Mouse (Mus musculus) c-Kit-negative CD71-positive TER-119-positive erythroid progenitor cells, embryonic 14.5 days (primary cell): ENCODE data around the gene Cdan1.
"Not testable (repeated sequence)": the region's sequence is repeated elsewhere in the genome, so short reads cannot be mapped to it uniquely, and the experiment has no call there.

Experiments used
- DNase-seq: peaks from one replicate; pipeline ENCODE4 v3.0.0-alpha.2; 2013; ENCODE audit warnings: low read depth, low spot score

Cdan1 gene

DNA sequence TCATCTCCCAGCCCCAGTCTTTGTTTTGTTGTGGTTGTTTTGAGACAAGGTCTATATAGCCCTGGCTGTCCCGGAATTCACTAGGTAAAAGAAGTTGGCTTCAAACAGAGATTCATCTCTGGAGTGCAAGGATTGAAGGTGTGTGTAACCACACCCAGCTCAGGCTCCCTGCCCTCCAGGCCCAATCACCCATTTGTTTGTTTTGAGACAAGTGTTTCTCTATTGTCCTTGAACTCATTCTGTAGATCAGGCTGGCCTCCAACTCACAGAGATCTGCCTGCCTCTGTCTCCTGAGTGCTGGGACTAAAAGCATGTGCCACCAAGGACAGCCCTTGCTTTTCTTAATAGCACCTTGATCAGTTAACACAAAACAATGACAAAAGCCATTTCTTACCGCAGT, 101.9 kb downstream of the Cdan1 start:
- DNase-seq = no peak

DNA sequence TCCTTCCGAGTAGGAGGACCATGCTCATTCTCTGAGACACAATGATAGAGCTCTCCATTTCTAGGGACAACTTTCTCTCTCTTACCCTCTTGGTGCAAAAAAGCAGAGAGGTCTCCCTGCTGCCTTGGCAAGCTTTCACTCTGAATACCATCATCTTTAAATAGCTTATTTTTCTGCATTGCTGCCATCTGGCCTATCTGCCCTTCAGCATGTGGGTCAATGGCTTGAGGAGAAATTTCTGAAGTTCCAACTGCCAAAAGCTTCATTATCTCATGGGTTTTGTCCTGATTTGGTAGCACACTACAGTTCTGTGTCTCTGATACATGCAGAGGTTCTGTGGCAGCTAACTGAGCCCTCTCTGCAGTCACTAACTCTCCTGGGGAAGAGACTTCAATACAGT, 104.4 kb downstream of the Cdan1 start:
- DNase-seq = no peak

DNA sequence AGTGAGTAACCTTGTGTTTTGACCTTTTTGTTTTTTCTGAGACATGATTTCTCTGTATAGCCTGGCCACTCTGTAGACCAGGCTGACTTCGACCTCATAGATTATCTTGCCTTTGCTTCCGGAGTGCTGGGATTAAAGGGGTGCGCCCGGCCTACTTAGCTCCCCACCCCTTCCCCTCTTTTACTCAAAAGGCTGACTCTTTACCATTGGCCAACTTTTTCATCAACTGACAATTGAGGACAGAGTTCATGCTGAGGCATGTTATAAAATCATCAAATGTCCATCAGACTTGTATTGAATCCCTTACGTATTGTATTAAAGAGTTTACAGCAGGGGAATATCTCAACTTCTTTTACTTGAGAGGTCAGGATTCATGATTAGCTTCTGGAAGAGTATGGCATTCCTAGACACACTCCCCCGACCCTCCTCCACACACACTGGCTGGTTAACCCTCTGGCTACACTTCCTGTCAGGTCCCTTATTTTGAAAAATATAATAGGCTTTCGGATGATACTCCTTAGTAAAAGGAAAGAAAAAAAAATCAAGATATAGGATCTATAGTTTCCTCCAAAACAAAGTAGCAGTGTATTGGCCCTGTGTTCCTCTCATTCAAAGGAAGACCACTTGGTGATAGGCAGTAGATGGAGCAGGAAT, 117.9 kb downstream of the Cdan1 start:
- DNase-seq = no peak

DNA sequence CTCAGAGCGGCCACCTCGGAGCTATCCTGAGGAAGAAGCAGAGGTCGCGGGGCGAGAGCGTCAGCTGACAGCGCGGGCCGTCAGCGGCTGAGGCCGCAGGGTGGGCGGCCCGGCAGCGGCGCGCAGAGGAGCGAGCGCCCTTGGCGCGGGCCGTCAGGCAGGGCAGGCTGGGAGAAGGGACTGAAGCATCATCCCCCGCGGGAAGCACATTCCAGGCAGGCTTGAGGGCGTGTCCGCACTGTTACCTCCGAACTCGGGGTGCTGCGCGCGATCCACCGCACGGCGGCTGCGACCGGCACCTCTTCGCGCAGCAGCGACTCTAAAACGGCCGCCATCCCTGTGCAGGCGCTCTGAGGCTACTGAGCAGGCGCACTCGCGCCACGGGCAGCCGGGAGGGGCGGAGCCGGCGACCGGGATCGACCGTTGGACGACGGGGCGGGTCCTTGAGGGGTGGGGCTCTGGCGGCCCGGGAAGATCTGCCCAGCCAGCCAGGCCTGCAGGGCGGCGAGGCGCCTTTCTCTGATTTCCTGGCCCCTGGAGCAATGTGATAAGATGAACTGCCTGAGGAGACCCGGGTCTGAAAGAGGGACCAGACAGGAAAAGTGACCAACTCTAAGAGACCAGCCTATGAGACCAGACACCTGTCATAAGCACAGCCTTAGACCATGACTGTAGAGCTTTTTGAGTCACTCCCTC, 118.6 kb downstream of the Cdan1 start:
- DNase-seq = peak; percentile 92

DNA sequence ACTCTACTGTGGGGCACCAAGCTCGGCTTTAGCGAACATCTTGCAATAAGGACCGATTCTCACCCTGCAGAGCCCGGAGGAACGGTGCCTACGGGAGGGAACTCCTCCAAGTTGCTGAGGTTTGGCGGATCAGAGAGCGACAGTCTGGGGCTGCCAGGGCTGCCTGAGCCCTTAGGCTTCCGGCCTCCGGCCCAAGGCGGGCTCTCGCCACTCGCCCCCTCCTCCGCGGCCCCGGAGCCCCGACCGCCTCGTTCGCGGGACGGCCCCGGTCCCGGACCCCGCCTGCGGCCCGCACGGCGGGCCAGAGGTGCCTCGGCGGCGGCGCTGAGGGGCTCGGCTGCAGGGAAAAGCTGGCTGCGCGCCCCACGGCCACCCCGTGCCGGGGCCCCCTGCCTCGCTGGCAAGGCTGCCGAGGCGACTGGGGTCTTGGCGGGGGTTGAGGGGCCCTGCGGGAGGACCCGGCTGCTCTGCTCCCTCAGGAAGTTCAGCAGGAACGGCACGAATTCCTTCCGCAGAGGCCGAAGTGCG, 119.2 kb downstream of the Cdan1 start:
- DNase-seq = no peak

DNA sequence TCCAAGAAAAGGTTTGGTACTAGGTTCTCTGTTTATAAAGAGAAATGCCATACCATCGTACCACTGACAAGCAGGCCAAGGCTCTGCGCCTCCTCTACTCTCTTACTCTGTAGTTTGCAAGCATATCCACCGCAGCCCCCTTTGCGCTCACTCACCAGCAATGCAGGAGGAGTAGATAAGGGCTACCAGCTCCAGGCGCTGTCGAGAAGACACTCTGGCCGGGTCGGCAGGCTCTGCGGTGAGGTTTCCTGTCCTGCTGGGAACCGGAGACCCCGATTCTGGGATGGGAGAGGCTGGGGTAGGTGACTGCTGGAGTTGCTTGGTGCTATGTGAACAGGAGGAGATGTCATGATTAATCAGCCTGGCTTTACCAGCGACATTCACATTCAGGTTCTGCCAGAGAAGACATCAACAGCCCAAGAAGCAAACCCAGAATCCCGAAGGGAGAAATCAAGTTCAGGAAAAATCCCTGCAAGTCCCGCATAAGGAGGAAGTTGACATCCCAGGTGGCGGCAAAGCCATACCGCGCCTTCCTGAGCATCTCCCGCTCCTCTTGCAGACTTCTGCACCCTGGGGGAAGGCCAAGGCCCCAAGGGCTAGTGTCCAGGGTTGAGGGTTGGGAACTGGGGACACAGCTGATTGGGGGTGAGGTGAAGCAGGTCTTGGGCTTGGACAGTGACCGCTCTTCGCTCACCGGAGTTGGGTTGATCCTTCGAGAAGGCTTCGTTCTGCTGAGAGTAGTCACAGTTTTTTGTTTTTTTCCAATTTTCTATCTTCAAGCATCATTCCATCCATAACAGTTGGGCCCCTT, 119.9 kb downstream of the Cdan1 start:
- DNase-seq = peak; percentile 51

DNA sequence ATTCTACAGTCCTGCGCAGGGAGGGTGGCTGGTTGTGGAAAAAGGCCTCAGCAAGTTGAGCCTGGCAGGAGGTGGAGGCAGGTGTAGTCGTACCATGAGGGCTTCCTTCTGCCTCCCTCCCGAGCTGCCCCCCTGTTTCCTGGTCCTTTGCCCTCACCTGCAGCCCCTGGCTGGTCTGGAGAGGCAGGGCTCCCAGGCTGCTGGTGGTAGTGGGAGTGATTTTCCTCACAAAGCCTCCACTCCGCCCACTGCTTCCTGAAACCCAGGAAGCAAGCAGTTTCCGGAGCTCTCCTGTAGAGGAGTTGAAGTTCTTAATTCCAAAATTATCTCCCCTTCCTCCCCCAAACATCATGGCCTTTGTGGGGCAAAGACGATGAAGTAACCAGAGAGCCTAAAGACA, 125.8 kb downstream of the Cdan1 start:
- no peak for DNase-seq

DNA sequence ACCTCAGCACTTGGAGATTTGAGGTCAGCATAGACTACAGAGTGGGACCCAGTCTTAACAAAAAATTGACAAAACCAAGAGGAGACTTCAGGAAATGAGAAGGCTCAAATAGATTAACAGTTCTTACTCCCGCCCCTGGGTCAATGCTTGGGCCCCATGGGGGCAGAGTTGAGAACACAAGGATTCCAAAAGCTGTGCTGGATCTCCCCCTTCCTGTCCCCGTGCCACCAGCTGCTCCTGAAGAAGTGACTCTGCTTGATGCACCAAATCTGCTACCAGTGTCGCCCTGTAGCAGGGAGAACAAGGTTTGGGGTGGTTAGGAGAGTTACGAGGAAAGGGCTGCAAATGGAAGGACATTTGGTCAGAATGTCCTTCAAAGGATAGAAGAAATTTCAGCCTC, 126.3 kb downstream of the Cdan1 start:
- DNase-seq = no peak

DNA sequence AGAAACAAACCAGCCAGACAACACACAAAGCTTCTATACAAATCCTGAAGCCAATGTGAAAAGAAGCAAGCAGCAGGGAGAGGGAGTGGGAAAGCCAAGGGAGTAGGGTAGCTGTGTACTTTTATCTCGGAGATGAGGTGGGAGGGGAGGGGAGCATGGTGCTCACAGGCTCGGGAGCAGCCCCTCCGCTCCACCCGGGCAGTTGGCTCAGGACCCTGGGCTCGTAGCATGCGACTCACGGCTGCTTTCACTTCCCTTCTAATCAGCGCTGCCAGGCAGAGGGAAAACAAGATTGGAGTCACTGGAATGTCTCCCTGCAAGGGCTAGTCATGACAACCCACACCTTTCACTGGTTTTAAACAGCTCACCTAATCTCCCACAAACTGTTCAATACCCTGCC, 127.4 kb downstream of the Cdan1 start:
- DNase-seq = no peak

DNA sequence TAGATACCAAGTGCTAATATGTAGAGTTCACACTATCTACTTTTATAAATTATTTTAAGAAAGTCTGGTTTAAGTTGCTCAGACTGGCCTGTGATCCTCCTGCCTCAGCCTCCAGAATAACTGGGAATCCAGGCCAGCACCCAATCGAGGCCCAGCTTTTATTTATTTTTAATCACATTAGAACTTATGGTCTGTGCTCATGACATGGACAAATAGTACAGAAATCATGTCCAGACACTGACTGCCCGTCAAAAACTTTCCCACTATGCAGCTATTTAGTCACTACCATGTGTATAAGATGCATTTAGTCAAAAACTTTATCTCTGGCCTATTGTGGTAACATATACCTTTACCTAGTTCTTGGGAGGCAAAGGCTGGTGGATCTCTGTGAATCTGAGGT, 128.0 kb downstream of the Cdan1 start:
- DNase-seq = no peak

DNA sequence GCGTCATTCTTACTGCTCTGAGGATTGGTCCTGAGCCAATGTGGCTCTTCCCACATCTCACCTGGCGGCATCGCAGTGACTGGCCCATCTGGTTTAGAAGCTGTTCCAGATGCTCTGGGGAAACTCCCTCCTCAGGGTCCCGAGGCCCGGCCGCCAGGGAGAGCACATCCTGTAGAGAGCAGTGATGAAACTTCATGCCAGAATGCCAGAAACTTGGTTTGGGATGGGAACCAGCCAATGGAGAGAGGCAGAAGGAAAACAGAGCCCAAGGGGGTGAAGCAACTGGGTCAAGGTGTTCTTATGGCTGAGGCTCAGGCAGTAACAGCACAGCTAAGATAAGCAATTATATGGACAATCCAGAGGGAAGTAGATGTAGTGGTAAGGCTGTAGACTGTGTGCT, 129.1 kb downstream of the Cdan1 start:
- DNase-seq = no peak

DNA sequence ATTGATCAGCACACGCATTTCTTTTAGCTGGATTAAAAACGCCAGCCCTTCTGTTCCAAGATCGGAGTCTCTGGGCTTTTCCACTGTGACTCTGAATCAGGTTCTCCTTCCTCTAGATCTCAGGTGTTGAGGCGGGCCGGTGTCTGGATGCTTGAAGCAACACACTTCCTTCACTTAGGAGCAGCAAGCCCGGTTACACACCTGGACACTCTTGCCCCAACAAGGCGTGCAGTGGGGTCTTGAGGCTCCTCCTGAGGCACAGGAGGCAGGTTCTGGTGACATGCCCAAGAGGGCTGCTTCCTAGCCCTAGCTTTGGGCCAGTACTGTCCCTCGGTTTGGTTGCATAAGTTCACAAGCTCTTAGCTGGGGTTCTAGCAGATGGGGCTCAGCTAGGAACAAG, 131.4 kb downstream of the Cdan1 start:
- DNase-seq = no peak

DNA sequence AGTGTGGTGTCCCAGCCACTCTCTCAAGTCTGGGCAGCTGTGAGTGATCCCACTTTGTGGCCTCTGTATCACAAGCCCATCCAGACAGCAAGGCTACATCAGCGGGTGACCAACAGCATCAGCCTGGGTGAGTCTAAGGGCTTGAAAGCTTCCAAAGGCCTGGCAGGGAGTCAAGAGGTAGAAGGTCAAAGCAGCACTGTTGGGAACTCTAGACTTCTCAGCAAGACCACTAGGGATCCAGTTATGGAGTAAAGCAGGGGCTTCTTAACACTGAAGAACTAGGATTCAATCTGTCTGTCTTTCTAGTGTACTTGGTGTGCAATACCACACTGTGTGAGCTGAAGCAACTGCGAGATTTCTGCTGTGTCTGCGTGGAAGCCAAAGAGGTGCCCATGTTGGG, 136.5 kb downstream of the Cdan1 start:
- no peak for DNase-seq

DNA sequence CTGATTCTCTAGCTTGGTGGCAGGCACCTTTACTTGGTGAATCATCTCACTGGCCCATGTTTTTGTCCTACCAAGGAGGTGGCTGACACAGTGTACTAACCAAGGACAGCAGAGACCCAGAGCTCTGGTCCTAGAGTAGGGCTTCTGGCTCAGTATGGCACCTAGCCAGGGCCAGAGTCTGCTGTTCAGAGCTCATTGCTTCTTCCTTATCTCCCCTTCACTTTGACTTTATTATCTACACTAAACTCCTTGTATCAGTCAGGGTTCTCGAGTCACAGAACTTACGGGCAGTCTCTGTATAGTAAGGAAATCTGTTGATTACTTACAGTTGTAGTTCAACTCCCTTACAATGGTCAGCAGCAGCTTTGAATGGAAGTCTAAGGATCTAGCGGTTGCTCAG, 139.0 kb downstream of the Cdan1 start:
- no peak for DNase-seq

DNA sequence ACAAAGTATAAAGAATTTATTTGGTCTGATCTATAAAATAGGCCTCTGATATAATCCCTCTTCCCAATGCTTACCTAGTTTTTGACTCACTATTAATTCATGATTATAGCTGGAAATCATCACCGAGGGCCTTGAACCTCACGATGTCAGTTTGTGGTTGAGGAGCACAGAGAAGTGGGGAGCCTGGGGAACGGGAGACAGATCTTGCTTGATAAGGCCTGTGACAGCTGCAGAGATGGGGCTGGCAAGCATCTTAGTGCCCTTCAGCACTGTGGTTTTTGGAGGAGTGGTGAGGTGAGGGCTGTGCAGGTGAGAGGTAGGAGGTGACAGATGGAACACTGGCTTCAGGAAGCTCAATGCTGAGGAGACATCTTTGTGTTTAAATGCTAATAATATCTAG, 139.8 kb downstream of the Cdan1 start:
- DNase-seq = no peak

DNA sequence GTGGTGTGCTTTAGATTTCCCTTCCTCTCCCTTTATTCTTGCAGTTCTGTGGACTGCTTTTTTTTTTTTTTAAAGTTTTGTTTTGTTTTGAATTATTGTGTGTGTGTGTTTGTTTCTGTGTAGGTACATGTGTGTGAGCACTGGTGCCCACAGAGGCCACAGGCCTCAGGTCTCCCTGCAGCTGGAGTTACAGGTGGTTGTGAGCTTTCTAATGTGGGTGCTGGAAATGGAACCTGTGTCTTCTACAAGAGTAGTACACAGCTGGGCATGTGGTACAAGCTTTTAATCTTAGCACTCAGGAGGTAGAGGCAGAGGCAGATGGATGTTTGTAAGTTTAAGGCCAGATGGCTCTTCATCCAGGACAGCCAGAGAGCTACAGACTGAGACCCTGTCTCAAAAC, 142.9 kb downstream of the Cdan1 start:
- no peak for DNase-seq

DNA sequence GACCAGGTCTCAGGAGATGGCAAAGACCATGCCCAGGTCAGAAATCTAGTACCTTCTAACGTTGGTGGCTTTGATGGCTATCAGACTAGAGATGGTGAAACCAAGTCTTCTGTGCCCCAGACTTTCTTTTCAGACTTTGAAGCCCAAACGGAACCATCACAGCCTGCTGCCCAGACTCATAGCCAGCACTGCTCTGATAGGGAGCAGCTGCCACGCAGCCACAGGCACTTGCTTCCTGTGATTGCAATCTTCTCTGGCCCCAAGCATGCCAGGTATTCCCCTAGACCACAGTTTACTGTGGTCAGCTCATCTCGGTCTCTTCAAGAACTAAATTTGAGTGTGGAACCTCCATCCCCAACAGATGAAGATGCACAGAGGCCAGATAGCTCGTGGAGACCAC, 147.3 kb downstream of the Cdan1 start:
- no peak for DNase-seq

DNA sequence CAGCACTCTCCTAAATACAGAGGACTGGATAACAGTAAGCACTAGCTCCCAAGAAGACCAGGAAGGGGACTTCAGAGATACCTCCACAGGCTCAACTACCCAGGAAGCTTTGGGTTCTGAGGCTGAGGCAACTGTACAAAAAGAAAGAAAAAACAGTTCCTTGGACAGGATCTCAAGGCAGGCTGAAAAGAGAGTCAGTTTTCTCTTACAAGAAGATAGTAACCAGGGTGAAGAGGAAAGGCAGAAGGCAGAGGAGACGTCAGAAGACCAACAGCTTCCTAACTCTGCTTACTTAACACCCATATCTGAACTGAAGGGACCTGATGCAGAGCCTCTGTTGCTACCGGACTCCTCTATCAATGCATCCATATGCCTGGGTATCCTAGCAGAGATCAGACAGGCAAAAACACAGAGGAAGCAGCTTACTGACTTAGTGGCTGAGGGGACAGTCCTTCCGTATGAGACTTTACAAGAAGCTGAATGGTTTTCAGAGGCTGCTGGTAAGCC, 149.5 kb downstream of the Cdan1 start:
- DNase-seq = no peak

DNA sequence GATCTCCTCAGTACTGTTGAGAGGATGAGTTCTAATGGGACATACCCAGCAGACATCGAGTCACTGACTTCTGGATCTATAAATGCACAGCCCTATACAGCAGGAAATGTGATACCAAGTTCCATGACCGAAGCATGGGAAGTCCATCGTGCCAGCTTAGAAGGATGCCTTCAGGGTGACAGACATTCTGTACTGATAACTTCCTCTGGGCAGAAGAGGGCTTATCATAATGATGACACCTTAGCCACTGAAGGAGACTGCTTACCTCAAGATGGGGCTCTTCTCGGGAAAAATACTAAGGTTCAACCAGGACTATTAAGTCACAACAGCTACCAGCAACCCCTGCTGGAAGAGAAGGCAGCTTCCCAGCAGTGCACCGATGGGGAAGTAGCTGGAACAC, 152.2 kb downstream of the Cdan1 start:
- peak; percentile 39 for DNase-seq

DNA sequence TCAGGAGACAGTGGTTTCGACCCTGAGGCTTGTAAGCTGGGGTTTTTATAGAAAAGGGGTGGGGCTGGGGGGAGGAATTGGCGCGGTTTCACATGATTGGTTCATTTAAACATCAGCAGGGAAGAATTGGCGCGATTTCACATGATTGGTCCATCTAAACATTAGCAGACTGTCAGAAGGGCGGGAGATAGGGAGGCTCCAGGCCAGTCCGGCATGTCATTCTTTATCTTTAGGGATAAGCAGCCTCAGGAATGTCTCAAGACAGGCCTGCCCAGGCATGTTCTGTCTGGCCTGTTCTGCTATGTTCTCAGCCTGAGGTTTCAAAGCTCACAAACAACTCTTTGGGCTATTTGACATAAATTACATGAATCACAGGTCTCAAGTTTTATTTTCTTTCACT, 168.8 kb downstream of the Cdan1 start:
- not testable (repeated sequence) for DNase-seq

DNA sequence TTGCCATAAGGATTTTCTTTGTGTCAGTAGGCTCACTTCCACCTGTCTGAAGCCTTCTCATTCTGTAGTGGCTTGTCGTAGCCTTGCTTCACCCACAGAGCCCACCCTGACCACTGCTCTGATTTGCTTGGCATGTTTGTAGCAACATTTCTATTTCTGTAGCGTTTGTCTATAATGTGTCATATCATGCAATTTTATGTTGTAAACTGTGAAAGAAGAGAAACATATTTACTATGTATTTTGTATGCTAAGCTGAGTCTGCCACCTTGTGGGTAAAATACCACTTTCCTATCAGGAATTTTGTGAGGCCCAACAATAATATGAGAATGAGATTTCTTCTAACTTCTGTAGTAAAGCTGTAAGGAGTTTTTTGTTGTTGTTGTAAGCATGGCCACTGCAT, 179.7 kb downstream of the Cdan1 start:
- DNase-seq = no peak

DNA sequence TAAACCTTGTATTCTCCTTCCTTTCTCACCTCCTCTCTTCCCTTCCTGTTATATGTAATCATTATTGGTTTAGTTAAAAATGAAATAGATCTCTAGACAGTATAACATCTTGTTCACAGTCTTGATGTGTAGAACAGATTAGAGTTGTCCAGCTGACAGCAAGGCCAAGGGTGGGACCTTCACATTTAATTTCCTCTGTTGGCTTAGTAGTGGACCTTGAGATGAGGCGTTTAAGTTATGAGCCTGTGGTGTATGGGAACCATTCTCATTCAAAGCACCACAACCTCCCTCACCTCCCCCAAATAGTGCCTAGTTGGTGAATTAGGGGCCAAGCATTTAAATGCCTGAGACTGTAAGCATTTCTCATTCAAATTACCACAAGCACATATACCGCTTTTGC, 182.5 kb downstream of the Cdan1 start:
- DNase-seq = no peak
